Mouse (Mus musculus) CH12F3 (cell line): Measurements from ENCODE around the gene Dgcr6.

Source experiments
- in situ Hi-C: fragments of 300-500 bp; cut with MboI; formaldehyde crosslinking; loops from 2 replicates; pipeline ENCODE4 v1.14.3; 2020; ENCODE audit warnings: low sequenced_read_pairs

Gene Dgcr6

GRCm38 (mm10) chr16:18111042-18111441, 58.4 kb downstream of the Dgcr6 start:
- in situ Hi-C loops: no loop called here

GRCm38 (mm10) chr16:18116467-18116866, 63.8 kb downstream of the Dgcr6 start:
- in situ Hi-C loops: no loop called here

GRCm38 (mm10) chr16:18118285-18118684, 65.6 kb downstream of the Dgcr6 start:
- in situ Hi-C loops: no loop called here

- in situ Hi-C loops: no loop called here
These were observed 66.5 kb downstream of the Dgcr6 start for GRCm38 (mm10) chr16:18119031-18119730.
